Mouse (Mus musculus): ENCODE results near the gene Fam131c.

The Fam131c gene

GRCm38 (mm10) chr4:141360846-141361245 lies 7.2 kb upstream of the Fam131c start:
- DNase-seq: peak in 1 of 2 experiments; percentile 51

- DNase-seq: peak; percentile 86 to 93
Measured at GRCm38 (mm10) chr4:141362937-141363548, 5.0 kb upstream of the Fam131c start.

GRCm38 (mm10) chr4:141365126-141365525 lies 2.9 kb upstream of the Fam131c start:
- DNase-seq: peak; percentile 45 to 72

GRCm38 (mm10) chr4:141365876-141366275 lies 2.1 kb upstream of the Fam131c start:
- DNase-seq: no peak

GRCm38 (mm10) chr4:141372426-141372825 lies 4.4 kb downstream of the Fam131c start:
- DNase-seq: no peak

- no peak for DNase-seq
Measured at GRCm38 (mm10) chr4:141379674-141380073, 11.7 kb downstream of the Fam131c start.

- peak in 1 of 2 experiments; percentile 36 for DNase-seq
Measured at GRCm38 (mm10) chr4:141382406-141382805, 14.4 kb downstream of the Fam131c start.

GRCm38 (mm10) chr4:141385275-141385674 lies 17.3 kb downstream of the Fam131c start:
- DNase-seq: peak; percentile 70 to 74

GRCm38 (mm10) chr4:141386150-141386549 lies 18.1 kb downstream of the Fam131c start:
- DNase-seq: no peak

GRCm38 (mm10) chr4:141387093-141387784 lies 19.2 kb downstream of the Fam131c start:
- peak; percentile 81 to 91 for DNase-seq

GRCm38 (mm10) chr4:141387933-141388332 lies 19.9 kb downstream of the Fam131c start:
- no peak for DNase-seq

- DNase-seq: peak; percentile 33 to 75
Measured at GRCm38 (mm10) chr4:141389366-141390150, 21.5 kb downstream of the Fam131c start.

- DNase-seq: no peak
Measured at GRCm38 (mm10) chr4:141391293-141391692, 23.3 kb downstream of the Fam131c start.

GRCm38 (mm10) chr4:141394751-141395150 lies 26.7 kb downstream of the Fam131c start:
- peak in 1 of 2 experiments; percentile 64 for DNase-seq

GRCm38 (mm10) chr4:141397861-141398260 lies 29.8 kb downstream of the Fam131c start:
- DNase-seq: no peak

- peak; percentile 73 to 85 for DNase-seq
Measured at GRCm38 (mm10) chr4:141398545-141398944, 30.5 kb downstream of the Fam131c start, which contains the start of gene Clcnka. Gene Clcnka (minus strand): TSS chr4:141398724.

- DNase-seq: peak; percentile 63 to 86
Measured at GRCm38 (mm10) chr4:141400171-141400570, 32.2 kb downstream of the Fam131c start.

- peak; percentile 86 to 92 for DNase-seq
Measured at GRCm38 (mm10) chr4:141404518-141405313, 36.7 kb downstream of the Fam131c start.

- DNase-seq: no peak
Measured at GRCm38 (mm10) chr4:141405314-141405622, 37.2 kb downstream of the Fam131c start.

- DNase-seq: peak; percentile 73 to 77
Measured at GRCm38 (mm10) chr4:141406516-141407299, 38.7 kb downstream of the Fam131c start.

- no peak for DNase-seq
Measured at GRCm38 (mm10) chr4:141408577-141408976, 40.6 kb downstream of the Fam131c start.
